Mouse (Mus musculus): ENCODE data around the gene Exoc3l4.
A peak's percentile ranks its signal among the peaks of the same experiment; 100 is the strongest.

The Exoc3l4 gene

DNA sequence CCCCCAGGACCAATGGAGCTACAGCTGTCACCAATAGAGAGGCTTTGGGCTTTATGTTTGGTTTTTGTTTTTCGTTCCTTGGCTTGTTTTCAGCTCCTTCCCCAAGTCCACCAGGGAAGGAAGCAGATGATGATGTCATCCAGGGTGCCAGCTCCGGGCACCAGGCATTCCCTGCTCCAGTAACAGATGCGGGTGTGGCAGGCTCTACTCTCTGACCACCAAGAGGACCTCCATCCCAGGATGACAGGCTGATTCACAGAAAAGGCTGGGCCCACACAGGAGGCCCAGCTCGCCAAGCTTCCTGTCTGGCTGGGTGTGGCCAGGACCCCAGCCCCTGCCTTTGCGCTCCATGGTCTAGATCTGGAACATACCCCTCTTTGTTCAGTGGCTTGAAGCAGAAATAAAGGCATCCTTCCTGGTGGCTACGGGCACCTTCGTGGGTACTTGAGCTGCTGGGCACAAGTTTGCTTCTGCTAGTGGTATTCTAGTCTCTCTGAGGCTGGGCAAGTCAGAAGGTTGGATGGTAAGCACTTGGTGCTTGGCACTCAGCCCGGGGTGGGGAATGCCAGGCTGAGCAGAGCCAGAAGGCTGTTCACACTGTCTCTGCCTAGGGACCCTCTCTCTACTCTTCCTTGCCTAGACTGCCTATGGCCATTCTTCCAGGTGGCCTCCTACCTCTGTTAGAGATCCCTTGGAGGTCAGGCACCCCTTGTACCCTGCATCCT is 5.0 kb upstream of the Exoc3l4 start:
- peak; percentile 63 for DNase-seq (ENCODE audit: low read depth)

DNA sequence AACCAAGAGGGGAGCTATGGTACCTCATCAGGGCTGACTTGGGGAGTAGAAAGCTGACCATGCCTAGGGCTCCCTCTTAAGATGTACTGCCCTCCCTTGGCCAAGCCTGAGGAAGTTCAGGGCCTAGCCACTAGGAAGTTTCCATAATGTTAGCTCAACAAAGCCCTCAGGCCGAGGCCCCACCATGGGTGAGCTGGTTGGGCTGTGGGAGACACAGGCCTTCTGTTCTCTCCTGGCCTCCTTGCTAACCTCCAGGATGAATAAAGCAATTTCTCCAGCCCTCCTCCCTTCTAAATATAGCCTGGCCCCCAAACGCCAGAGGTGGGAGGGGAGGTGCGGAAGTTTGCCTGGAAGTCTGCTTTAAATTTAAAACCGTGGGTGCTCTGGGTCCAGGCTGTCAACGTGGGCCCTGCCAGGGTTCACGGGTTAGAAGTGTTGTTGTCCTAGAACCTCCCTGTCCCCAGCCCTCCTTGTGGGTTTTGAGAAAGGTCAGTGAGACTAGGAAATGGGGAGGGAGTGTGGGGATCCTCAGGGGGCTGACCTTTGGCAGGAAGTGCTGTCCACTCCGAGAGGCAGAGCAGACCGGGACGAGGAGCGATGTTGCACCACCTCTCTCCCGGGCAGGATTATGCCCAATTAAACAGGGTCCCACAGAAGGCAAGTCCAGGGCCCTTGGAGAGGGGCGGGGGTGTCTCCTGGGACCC is 4.1 kb upstream of the Exoc3l4 start:
- DNase-seq (ENCODE audit: low read depth) = peak; percentile 79

DNA sequence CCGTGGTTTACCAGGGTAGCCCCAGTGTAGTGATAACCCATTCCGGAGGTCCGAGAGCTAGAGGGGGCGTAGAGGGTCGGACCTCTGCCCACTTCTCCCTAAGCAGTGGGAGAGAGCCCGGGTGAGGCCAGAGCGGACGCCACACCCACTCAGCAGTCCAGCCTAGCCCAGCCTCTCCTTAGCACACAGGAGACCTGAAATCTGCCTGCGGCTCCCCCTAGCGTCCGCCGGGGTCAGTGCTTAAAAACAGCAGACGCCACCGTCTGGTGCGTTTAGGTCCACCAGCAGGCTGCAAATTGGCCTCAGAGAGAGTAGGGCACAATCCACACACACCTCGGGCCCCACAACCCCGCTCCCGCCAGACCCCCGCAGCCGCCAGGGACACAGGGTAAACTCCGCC is 3.5 kb upstream of the Exoc3l4 start:
- DNase-seq (ENCODE audit: low read depth) = peak; percentile 97

DNA sequence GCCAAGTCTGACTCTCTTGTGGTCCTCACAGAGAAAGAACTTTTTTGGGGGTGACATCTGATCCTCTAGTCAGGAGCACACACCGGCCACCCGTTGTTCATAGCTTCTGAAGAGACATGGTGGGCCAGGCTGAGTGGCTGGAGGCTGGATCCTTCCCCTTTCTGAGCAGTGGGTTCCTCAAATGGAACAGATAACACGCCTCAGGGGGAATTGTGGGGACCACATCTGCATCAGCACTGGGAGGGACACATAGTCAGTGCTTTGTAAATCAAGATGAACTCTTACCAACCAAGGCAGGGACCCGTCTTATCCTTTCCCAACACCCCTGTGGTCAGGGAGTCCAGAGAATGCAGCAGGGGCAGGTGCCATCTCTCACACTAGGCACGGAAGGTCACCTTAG is 3.1 kb downstream of the Exoc3l4 start:
- DNase-seq (ENCODE audit: low read depth) = no peak

DNA sequence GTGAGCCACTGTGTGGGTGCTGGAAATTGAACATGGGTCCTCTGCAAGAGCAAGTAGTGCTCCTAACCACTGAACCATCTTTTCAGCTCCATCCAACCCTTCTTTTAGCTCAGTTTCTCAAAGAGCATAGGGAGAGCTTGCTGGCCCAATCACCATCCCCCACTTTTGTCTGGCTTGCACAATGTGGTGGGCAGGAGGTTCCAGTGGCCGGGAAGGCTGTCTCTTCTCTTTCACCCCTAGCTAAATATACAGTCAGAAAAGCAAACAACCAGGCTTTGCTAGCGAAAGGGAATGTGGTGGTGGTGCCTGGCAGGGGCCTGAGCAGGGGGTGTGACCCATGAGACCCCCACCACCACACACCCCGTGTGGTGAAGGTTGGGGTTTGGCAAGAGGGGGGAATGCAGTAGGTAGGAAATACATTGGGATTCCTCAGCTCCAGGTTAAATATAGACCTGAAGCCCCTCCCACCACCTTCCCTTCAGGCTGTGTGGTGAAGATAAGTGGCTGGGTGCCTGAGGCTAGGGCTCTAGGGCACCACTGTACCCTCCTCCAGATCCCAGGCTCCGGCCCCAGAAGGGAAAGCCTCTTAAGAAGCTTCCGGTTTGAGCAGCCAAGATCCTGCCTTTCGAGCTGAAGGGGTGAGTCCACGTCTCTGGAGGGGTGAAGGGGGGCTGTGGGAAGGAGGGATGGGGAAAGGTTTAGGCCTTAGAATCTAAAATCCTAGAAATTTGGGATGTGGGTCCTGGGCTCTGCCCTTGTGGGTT is 4.3 kb downstream of the Exoc3l4 start:
- DNase-seq (ENCODE audit: low read depth) = peak; percentile 53

DNA sequence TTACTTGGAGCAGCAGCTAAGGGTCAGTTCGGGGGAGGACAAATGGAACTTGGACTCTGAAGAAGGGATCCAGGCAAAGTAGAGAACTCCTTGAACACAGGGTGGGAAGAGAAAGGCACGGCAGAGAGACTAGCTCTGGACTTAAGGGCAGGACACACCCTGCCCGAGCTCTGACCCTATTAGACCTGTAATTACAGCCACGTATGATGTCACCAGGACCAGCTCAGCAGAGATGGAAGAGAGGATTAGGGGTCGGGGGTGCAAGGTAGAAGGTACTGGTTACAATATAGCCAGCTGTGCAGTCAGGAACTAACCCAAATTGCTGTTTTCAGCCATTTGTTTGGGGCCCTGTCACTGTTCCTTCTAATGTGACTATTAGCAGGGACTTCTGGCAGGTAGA is 6.0 kb downstream of the Exoc3l4 start:
- no peak for DNase-seq (ENCODE audit: low read depth)

DNA sequence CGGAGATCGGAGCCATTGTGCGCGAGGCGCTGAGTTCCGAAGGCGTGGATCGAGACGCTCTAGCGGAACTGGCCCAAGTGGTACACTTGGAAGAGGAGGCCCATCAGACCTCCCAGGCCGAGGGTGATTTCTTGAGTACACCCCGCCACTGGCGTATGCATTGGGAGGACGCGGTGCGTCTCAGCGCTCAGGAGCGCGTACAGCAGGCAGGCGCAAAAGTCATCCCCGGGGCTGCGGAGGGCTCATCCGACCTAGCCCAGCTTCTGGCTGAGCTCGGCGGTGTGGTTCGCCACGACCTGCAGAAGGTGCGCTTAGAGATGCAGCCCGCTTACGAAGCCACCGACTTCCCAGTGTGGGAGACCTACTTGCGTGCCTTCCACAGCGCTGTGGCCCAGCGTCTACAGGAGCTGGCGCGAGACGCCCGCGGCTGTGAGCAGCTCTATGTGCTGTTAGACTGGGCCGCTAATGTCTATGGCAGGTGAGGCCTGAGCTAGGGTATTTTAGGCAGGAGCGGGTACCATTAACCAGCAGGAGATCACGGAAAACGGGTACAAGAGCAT is 6.8 kb downstream of the Exoc3l4 start:
- no peak for DNase-seq (ENCODE audit: low read depth)

DNA sequence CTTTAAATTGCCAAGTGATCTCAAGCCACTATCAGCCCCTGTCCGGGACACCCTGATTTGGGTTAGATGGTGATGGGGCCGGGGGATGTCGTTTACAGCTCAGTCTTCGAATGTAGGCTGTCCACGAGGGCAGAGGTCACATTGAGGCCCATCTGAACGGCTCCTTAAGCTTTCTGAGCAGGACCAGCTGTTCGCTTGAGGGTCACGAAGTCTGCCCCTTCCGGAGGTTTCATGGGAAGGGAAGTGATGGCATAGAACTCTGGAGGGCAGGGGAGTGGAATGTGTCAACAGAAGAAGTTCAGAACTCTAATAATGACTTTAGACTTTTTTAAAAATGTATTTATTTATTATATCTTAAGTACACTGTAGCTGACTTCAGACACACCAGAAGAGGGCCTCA is 7.7 kb downstream of the Exoc3l4 start:
- no peak for DNase-seq (ENCODE audit: low read depth)

DNA sequence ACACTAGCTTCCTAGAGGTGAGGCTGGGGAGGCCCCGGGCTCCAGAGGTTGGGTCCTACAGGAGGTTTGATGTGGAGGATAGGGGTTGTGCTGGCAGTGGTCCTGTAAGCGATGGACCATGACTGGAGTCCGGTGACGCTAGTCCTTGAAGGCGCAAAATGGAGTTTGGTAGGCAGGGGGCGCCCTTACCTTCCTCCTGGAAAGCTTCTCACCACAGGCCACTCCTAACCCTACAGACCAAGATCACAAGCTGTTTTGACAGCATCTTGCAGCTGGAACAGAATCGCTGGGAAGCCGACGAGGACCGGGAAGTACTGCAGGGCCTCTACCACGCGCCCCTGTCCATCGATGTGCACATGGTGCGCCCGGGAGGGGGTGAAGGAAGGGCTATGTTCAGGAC is 8.4 kb downstream of the Exoc3l4 start:
- DNase-seq (ENCODE audit: low read depth) = peak; percentile 91

DNA sequence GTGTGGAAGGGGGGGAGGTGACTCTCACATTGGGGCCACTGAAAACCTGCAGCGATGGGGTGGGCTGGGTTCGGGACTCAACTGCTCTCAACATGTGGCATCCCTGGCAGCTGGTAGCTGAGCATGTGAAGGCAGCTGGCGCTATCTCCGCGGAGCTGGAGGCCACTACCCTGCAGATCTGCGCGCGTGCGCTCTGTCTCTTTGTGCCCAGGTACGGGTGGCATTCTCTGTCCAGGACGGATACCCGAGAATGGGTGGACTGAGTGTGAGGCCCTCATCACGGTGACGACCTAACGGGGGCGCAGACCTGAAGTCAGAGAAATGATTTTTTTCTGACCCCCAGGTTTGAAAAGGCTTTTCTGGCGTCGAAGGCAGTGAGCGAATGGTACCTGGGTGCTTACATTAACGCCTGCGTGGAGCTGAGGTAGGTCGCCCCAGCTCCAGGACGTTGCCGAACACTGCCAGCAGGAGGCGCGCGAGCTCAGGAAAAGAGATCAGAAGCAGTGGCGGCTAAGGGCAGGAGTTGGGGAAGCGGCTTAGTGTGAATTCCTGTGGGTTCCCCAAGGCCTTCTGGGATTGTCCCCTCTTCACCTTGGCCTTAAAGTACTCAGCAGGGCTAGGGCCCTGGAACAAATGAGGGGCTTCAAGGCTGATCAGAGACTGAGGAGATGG is 9.1 kb downstream of the Exoc3l4 start:
- peak; percentile 94 for DNase-seq (ENCODE audit: low read depth)

DNA sequence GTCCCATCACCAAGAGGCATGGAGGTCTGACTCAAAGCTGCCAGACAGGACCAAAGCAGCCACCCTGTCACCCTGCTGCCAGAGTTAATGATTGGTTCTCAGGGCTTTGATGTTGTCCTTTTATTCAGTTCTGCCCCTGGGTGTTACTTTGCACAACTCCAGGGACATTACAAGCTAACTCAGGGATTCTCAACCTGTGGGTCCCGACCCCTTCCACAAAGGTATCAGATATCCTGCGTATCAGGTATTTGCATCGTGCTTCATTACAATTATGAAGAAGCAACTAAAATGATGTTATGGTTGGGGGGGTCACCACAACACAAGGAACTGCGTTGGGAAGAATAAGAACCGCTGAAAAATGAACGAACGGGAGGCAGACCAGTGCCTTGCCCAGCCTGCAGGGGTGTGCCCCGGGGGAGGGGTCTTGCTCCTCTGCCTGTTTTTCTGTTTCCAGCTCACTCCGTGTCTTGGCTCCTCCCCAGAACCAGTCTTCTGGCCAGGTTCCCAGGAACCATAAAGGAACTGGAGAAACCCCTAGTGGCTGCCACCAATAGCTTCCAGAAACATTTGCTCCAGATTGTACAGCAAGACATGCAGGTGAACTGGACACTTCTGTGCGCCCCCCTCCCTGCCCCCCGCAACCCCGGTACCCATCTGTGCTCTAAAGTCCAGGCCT is 10.8 kb downstream of the Exoc3l4 start:
- peak; percentile 80 for DNase-seq (ENCODE audit: low read depth)

DNA sequence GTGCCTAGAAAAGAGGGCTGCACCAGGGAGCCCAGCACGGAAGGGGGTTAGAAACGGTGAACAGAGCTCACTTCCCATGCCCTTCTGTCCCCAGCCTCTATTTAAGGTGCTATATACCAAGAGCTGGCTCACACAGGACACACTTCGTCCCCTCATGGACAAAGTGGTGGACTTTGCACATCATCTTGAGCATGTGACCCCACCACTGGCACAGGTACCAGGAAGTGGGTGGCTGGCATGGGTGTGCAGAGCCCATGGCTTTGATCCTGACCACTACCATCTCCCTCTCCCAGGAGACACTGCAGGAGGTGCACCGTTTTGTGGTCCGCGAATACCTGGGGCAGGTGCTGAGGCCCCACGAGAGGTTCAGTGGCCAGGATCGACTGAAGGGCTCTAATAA is 11.5 kb downstream of the Exoc3l4 start:
- no peak for DNase-seq (ENCODE audit: low read depth)

DNA sequence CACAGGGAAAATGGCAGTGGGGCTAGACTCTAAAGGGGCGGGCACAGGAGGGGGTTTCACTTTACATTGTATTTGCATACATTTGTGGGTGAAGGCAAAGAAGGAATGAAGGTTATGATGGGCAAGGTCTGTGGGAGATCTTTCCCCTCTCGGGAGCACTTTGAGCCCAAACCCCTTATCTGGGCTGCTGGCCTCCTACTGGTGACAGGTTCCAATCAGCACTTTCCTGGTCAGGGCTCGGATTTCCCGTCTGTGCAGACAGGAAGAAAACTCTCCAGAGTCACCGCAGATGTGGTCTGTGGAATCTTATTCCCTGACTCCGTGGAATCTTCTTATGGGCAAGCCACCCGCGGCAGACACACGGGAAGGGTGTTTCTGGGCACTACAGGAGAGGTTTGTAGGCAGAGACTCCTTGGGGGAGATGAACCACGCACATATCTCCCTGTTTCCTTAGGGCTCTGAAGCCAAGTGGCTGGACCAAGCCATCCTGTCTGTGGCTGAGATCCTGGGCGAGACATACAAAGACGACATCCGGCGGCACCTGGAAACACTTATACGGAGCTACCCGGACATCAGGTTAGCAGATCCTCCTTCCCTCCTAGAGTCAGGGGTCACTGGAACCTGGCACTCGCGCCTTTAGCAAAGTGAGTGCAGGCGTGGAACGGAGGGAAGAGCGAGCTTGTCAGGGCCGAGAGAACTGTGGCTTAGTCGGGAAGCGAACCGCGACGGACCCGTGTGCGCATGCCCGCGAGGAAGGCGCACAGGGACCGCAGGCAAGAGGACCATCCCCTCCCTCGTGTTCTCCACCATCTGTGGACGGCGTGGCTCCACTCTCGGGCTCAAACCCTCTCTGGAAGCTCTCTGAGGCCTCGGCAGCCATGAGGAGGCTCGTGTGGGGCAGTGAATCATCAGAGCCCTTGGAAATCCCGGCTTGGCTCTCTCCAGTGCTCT is 12.4 kb downstream of the Exoc3l4 start:
- peak; percentile 91 for DNase-seq (ENCODE audit: low read depth)

DNA sequence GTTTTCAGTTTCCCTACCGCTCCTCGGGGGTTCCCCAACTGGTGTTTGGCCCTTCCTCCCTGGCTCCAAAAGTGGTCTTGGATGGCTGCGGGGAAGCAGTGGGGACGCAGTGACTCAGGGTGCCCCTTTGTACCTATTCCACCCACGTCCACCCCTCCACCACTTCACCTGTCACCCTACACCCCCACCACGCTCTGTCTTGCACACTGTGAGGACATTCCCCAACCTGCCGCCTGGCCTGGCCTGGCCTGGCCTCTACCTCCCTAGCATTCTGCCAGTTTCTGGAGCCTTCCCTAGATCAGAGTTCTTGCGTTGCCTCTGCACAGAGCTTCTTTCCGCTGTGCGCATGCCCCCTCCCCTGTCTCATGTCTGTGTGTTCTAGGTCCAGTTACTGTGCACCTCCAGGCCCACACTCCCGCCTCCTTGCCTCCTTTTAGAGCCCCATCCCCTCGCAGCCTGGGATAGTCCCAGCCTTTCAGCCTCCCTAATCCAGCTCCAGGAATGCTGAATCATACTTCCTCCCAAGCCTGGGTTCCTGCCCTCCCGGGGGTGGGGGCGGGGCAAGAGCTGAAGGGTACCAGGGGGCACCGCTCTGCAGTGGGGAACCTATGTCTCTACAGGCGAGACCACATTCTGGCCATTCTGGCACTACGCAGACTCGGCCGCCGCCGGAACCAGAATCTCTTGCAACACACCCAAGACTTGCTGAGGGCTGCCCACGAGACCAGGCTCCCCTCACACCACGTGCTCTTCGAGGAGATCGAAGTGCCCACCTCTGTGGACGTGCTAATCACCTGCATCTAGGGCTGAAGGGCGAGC is 13.4 kb downstream of the Exoc3l4 start:
- DNase-seq (ENCODE audit: low read depth) = peak; percentile 90

DNA sequence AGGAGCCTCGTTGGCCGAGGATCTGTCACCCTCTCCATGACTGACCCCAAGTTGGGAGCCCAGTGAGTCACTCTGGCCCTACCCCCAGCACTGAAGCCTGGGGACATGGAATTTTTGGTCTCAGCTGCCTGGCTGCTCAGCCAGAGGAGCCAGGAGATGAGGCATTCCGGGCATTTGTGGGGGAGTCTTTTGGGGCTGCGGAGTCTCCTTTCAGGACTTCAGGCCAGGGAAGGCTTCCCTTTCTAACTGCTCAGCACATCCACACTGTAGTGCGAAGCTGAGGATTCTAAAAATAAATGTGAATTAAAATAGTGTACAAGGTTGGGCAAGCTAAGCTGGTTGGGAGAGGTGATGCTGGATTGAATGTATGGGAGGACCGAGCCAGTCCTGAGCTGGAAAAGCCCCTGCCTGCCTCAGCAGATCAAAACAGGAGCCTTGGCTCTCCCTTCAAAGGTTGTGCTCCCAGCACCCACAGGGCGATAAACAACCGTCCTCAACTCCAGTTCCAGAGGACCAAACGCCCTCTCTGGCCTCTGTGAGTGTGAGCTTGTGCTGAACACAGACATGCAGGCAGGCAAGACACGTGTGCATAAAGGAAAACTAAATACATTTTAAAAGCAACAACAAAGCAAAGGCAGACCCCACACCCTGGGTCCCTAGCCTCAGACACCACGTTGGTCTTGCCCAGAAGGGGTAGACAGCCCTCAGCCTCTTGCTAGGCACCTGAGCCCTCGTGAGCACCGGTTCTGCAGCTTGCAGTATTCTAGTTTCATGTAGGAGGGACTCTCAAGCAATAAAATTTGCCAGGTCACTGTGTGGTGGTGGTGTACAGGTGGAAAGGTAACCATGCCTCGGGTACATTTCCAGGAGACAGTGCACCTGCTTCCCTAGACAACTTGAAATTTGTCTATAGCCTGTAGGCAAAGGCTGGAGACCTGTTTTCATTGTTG is 14.3 kb downstream of the Exoc3l4 start:
- DNase-seq (ENCODE audit: low read depth) = peak; percentile 80

DNA sequence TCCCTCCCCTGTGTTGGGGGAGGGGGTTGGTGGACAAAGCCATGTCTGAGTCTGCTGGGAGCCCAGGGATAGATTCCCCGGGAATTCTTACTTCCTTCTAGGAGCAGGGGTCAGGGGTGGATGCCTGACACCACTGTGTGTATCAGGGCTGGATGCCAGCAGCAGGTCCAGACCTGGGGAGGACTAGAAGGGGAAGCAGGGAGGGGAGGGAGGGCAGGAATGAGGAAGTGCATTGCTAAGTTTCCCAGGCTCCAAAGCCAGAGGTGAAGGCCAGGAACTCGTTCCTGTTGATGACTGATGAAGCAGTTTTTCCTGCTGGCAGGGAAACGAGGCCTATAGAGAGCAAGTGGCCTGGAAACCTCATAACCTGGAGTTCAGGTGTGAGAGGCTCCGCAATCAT is 15.3 kb downstream of the Exoc3l4 start:
- peak; percentile 39 for DNase-seq (ENCODE audit: low read depth)

DNA sequence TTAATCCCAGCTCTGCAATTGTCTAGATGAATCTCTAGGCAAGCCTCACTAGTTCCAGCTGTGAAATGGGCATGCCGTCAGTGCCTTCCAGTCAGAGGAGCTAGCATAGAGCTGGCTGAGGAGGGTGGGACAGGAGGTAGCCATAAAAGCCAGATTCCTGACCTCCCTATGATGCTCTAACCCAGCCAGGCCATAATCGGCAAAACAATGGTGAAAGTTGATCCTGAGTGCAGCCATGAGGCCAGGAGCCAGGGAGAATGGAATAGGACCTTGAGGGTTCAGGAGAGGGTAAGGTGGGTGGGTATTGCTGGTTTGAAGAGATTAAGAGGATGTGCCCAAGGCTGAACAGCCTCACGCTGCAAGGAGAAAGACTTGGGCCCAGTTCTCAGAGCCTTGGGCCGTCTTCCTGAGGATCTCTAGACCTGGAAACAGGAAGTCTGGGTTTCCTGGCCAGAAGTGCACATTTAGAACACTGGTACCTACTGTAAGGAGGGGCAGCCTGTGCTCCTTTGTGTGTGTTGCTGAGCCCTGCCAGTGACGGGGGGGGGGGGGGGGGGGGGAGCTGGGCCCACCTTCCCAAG is 16.0 kb downstream of the Exoc3l4 start:
- DNase-seq (ENCODE audit: low read depth) = no peak

DNA sequence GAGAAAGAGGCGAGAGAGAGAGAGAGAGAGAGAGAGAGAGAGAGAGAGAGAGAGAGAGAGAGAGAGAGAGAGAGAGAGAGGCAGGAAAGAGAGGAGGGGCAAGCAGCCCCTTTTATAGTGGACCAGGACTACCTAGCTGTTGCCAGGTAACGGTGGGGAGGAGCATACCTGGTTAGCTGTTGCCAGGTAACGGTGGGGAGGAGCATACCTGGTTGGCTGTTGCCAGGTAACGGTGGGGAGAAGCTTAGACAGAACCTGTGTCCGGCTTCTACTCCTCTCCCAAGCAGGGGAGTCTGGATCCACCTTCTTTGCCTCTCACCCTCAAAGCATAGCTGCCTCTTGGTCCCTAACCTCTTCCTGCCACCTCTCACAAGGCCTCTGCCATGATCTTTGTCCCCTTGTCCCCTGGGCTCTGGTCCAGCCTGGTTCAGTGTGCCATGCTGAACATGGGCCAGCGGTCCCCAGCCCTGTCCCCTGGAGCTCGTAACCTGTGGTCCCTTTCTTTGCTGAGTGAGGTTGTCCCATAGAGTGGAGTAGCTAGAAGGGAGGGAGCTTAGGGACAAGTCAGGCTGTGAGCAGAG is 17.4 kb downstream of the Exoc3l4 start:
- no peak for DNase-seq (ENCODE audit: low read depth)
